Mouse (Mus musculus) cerebellum, postnatal 36 days (tissue): ENCODE data around the gene Agps.
"Not testable (repeated sequence)": the region's sequence is repeated elsewhere in the genome, so short reads cannot be mapped to it uniquely, and the experiment has no call there.

Experiments used
- DNase-seq, 2 experiments: peaks; one replicate each; pipeline ENCODE4 v3.0.0; 2021 to 2022; ENCODE audit warnings: mixed read lengths in 2 of 2

The Agps gene

GRCm38 (mm10) chr2:75930941-75931340 lies 99.0 kb downstream of the Agps start:
- no peak for DNase-seq

GRCm38 (mm10) chr2:75933541-75933940 lies 101.6 kb downstream of the Agps start:
- DNase-seq: no peak

GRCm38 (mm10) chr2:75936685-75937084 lies 104.7 kb downstream of the Agps start:
- not testable (repeated sequence) for DNase-seq

DNA sequence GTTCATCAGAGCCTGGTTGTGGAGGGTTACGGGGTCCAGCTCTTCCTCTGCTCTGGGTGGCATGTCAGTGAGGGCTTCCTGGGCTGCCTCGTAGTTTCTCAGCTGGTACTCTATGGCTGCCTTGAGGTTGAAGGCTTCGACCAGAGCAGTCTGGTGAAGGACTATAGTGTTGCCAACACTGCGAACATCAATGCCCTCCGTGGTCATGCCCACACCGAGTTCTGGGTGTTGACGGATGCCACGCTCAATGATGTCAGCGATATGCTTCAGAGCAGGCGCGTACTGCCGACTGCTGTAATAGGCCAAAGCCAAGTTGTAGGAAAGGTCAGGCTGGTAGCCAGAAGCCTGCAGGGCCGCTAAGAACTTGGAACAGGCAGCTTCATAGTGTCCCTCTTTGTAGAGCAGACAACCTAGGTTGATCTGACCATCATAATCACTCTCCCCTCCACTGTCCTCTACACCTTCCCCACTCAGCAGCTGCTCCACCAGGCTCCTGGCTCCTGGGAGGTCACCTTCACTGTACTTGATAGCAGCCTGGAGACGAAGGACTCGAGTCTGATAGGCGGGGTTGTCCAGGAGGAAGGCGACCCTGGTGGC lies 105.6 kb downstream of the Agps start:
- peak in 1 of 2 experiments; percentile 31 for DNase-seq

GRCm38 (mm10) chr2:75938117-75939063 lies 106.4 kb downstream of the Agps start, which contains the start of gene Ttc30b:
Gene Ttc30b (minus strand): TSS chr2:75938585.
- peak; percentile 74 to 86 for DNase-seq

- no peak for DNase-seq
These were observed 118.7 kb downstream of the Agps start for GRCm38 (mm10) chr2:75950685-75951084.

GRCm38 (mm10) chr2:75953320-75953719 lies 121.3 kb downstream of the Agps start:
- no peak for DNase-seq

DNA sequence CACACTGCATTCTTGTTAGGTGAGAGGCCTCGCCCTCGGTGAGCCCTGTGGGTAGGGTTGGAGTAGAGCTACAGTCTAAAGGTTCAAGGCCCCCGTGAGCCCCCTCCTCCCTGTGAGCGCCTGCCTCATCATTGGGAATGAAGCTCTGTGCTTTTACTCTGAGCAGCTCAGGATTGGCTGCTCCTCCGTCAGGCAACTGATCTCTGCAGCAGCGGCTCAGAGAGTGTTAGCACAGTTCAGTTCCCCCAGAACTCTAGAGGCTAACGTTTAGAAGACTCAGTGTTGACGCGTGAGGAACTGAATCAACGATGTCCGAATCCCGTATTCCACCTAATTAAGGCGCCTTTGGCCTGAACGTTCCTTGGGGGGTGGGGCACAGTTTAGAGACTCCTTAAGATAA lies 123.7 kb downstream of the Agps start:
- DNase-seq: no peak

- no peak for DNase-seq
These were observed 127.3 kb downstream of the Agps start for GRCm38 (mm10) chr2:75959183-75959849.

GRCm38 (mm10) chr2:75959850-75960365 lies 127.9 kb downstream of the Agps start:
- DNase-seq: peak; percentile 23 to 40

DNA sequence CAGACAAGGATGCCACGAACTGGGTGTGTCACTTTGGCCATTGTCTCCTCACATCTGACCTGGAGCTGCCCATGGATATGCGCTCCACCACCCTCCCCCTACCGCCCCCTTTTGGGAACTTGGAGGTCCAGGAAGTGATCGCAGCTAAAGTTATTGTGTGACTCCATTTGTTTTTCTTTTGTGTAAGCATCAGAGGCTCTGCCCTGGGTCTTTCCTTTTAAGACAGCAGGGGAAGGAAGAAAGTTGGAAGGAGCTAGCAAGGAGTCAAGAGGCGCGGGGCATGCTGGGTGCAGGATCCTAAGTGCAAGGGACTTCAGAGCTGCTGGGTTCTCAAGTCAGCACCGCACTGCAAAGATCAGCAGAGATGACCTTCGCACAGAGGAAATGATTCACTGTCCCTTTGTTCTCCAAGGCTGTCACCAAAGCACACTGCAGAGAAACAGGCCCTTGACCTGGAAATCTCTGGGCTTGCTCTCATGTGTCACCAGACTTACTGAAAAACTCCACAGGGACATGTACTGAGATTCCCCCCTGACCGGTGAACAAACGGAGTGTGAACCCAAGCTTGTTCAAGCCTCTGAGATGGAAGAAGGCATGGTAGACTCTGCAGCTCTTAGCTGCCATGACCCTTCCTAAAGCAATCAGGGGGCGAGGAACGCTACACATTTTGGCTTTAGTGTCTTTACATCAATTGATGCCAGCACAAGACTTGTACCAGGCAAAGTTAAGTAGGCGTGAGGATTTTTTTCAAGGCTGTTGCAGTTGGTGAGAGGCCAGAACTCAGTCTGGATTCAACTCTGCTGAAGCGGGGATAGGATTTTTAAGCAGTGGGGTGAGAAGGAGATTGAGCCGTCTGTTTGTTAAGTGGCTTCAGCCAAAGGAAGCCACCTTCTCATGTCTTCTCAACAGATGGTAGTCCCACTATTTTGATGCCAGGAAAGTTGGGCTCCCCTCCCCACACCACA lies 128.7 kb downstream of the Agps start:
- no peak for DNase-seq

- no peak for DNase-seq
These were observed 131.3 kb downstream of the Agps start for GRCm38 (mm10) chr2:75963211-75963840.

DNA sequence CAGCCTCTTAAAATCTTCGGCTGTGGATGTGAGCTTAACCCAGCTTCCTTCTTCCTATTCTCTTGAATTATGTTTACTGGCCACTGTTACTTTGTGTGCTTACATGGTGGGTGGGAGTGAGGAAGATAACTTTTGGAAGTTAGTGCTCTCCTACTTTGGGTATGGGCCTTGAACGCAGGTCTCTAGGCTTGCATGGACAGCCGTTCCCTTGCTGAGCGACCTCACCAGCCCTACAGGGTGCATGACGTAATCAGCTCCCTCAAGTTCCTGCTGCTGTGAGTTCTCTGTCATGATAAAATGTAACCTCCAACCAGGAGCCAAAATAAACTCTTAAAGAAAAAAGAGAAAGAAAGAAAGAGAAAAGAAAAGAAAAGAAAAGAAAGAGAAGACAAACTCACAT lies 132.1 kb downstream of the Agps start:
- no peak for DNase-seq

DNA sequence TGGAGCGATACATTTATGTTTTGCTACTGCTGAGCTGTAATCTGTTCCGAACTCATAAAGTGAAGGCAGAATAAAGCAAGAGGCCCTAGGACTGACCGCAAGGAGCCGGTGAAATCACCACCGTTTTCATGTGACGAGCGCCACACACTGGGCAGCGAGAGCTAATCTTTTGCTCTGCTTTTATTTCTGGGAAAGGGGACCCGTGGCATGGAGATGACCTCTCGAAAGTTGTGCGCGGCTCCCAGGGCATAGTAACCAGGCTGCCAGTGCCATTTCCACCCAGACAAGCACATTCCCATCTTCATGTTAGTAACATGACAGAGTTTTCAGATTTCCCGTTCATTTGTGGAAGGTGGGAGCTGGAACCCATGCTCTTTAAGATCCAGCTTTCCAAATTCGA lies 132.5 kb downstream of the Agps start:
- peak; percentile 63 to 67 for DNase-seq

DNA sequence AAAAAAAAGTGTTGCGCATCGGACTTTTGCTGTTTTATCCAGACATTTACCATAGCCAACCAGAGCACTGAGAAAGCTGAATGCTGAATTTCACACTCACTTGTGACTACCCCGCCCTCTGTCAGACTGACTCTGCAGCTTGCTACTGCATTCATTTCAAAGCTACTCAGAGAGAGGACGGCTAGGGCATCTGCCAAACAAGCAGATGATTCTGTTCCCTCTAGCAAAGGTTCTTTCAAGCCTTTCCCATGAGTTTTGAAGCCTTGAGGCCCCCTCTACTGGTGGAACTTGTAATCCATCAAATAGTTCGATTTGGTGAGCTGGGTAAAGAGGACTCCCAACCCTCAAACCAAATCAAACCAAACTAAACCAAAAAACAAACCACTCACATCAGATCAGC lies 133.0 kb downstream of the Agps start:
- DNase-seq: peak; percentile 46 to 64

DNA sequence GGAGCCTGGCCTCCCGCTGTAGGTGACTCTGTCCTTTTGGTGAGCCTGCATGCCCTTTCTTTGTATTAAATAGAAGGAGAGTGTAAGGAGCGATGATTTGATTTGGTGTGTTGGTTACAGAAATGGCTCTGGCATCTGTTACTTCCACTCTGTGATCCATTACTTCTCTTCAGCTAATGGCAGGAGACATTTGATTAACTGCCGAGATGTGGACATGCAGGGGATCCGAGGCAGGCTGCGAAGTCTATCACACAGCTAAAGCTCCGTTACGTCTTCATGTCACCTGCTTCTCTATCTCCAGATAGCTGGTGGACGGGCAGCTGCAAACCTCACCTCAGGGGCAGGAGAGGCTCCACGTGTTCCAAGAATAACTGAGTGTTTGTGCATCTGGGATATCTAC lies 142.2 kb downstream of the Agps start:
- no peak for DNase-seq

DNA sequence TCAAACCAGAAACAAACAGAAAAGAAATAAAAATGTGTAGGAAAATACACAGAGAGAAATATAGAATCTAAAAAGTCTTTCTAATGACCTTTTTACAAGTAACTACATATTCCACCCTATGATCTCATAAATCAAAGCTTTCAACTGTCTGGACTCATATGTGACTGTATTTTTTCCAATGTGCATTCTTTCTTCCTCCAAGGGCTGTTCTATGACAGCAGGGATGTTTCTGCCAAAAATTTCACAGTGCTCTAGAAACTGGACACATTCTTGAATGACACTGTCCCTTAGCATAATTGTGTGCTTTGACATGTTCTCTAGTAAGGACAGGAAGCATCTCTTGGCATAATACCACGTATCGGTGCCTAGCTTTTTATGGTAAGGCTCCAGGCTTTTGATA lies 144.1 kb downstream of the Agps start:
- DNase-seq: not testable (repeated sequence)

DNA sequence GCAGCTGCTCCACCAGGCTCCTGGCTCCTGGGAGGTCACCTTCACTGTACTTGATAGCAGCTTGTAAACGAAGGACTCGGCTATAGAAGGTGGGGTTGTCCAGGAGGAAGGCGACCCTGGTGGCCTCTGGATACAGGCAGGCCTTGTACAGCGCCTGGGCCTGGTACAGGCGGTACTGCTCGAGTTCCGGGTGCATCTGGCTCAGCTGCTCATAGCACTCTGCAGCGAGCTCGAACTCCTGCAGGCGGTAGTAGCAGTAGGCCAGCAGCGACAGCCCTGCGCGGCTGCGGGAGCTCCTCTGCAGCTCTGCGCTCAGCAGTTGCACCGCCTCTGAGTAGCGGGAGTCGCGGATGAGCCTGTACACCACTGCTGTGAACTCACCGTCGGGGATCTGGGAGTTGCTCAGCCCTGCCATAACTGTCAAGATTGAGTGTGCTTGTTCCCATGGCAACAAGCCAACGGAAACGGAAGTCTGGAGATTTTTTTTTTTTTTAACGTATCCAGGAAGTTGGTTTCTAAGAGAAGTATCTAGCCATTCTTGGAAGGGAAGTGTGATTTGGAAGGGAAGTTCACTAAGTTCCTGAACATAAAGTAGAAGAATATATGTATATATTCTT lies 145.9 kb downstream of the Agps start, which contains the start of gene Ttc30a2:
Gene Ttc30a2, minus strand, starts transcription at position 419 of the 617 bp plus-strand sequence.
- not testable (repeated sequence) for DNase-seq
